Mouse (Mus musculus) small intestine, adult 2 months (tissue): ENCODE measurements at regions not wholly inside any gene's neighbourhood (a gene's known extent, or its start where the extent isn't known, plus 50 kb on each side); places are given as distances from the start of the nearest gene placed in this dataset.

Experiments
- CTCF ChIP-seq: fragments of 200-500 bp; IDR thresholded peaks from 2 replicates; pipeline ENCODE4 v1.5.1; 2012; ENCODE audit warnings: low read depth, mild to moderate bottlenecking, control low read depth, inconsistent platforms, low read length, moderate library complexity, mixed read lengths; ENCODE audit not compliant: insufficient replicate concordance, insufficient read length; ENCODE audit errors: extremely low read depth
- POLR2A ChIP-seq: fragments of 200-500 bp; IDR thresholded peaks from 2 replicates; pipeline ENCODE4 v1.6.1; 2012; ENCODE audit warnings: low read depth, mild to moderate bottlenecking, control low read depth, inconsistent platforms, low read length, moderate library complexity

DNA sequence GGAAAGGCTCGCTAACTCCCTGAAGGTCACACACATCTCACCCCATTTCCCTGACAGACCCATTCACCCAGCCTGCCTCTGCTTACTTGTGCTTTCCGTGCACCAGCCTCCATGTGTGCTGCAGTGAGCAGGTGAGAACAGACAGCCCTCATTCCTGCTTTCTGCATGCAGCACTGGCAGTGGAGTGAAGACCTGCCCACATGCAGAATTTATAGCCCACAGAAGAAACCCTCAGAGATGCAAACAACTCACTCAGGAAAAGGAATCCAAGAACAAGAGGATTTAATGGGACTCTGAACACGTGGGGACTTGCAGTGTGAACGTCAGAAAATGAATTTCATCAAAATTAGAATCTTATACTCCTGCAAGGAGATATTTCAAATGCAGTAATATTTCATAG, 152.2 kb upstream of the Ankrd50 start:
- no peak for TF ChIP-seq POLR2A
- no peak for TF ChIP-seq CTCF
